Mouse (Mus musculus) hindbrain, embryonic 15.5 days (tissue): ENCODE measurements around the gene Rabepk. TPM values are rescaled to one million over a fixed set of nuclear protein-coding genes. Genes with fewer than 3 reads are reported as not detected.

Experiments used
- ATAC-seq: fragments of 200-750 bp; cut with Nextera tagmentation; 2 replicates; pipeline ENCODE4 v1.8.0; 2017; ENCODE audit warnings: low read depth, moderate number of reproducible peaks, moderate TSS enrichment; ENCODE audit not compliant: low FRiP score
- H3K27ac ChIP-seq: fragments of 300-500 bp; sonication (generic); replicated peaks from 2 replicates; pipeline ENCODE4 v1.5.1; 2015; ENCODE audit warnings: mild to moderate bottlenecking, inconsistent platforms
- H3K27me3 ChIP-seq: fragments of 300-500 bp; sonication (generic); 2 replicates; pipeline ENCODE4 v1.6.1; 2015; ENCODE audit warnings: control low read depth, inconsistent platforms
- H3K36me3 ChIP-seq: fragments of 300-500 bp; sonication (generic); 2 replicates; pipeline ENCODE4 v1.6.1; 2015; ENCODE audit warnings: control low read depth, inconsistent platforms
- H3K4me1 ChIP-seq: fragments of 300-500 bp; sonication (generic); replicated peaks from 2 replicates; pipeline ENCODE4 v1.6.1; 2015; ENCODE audit warnings: control low read depth, inconsistent platforms
- H3K4me2 ChIP-seq: fragments of 300-500 bp; sonication (generic); 2 replicates; pipeline ENCODE4 v1.6.1; 2015; ENCODE audit warnings: moderate library complexity, mild to moderate bottlenecking, inconsistent platforms
- H3K4me3 ChIP-seq: fragments of 300-500 bp; sonication (generic); 2 replicates; pipeline ENCODE4 v1.5.1; 2015; ENCODE audit warnings: mild to moderate bottlenecking, inconsistent platforms
- H3K9ac ChIP-seq: fragments of 300-500 bp; sonication (generic); 2 replicates; pipeline ENCODE4 v1.6.1; 2015; ENCODE audit warnings: inconsistent platforms
- H3K9me3 ChIP-seq: fragments of 300-500 bp; sonication (generic); 2 replicates; pipeline ENCODE4 v1.6.1; 2016; ENCODE audit warnings: control low read depth, inconsistent platforms
- WGBS: fragments of 180-500 bp; shearing (Covaris S2); methylation state at CpG from one replicate; pipeline ENCODE4 v1.1.7; 2015; 5-methylcytosine and 5-hydroxymethylcytosine counted together
- polyA plus RNA-seq: library from polyadenylated mRNA; unstranded; fragments of >200 nt; fragmentation: Nextera tagmentation; extraction: Ambion mirVana; gene quantifications from 2 replicates; pipeline ENCODE4 v1.2.1, GENCODE M21; 2015

The Rabepk gene
- polyA plus RNA-seq, 1 experiment from 2014 or later: 27.3 TPM

DNA sequence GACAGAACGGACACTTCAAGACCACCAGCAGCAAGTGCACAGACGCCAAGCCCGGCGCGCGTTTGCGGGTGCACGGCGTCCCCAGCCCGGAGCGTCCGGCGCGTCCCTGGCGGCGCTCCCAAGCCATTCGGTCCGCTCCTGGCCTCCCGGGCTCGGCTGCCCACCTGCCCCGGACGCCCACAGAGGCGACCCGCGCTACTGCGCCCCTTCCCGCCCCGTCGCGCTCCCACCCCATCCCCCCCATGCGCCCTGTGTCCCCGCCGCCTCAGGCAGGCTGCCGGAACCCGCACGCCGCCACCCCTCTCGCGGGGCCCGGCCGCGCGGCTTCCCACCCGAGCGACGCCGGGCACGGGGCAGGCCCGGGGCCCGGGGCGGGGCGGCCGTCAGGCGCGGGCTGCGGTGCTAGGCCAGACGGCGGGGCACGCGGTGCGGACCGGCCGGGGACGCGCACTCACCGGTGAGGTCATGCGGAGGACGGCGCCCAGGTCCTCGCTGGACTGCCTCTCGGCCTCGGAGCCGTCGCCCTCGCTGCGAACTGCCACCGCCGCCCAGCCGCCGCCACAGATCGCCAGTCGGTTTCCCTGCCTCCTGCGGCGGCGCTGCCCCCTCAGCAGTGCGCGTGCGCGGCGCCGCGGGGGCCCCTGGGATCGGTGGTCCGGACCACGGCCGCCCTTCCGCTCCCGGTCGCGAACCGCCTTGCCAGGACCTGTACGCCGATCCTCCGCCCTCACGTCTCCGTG is 45.7 kb downstream of the Rabepk start:
- no peaks in the 10 kb centered on the region for H3K27me3 ChIP-seq
- peak overlapping the region; percentile 98 for H3K9ac ChIP-seq
- H3K9me3 ChIP-seq: no peaks in the 10 kb centered on the region
- peak overlapping the region; percentile 96 for H3K27ac ChIP-seq
- peaks cover 31% of the 10 kb centered on the region for H3K4me1 ChIP-seq
- WGBS: under 1% methylated on average over 62 of the region's 106 CpGs
- peak; percentile 93 for ATAC-seq
- H3K36me3 ChIP-seq: no peaks in the 10 kb centered on the region
- H3K4me3 ChIP-seq: peak overlapping the region; percentile 97
- peak overlapping the region; percentile 70 for H3K4me2 ChIP-seq

DNA sequence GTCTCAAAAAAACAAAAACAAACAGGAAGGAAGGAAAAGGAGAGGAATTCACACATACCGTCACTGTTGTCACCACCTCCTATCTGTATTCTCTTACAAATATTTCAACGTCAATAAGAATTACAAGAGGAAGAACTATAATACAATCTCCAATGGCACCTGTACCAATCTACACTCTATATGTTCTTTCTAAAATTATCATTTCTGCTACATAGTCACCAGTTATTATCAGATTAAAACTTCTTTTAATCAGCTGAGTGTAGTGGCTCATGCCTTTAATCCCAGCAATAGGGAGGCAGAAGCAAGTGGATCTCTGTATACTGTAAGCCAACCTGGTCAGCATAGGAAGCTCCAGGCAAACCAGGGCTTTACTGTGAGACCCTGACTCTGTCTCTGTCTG is 49.5 kb downstream of the Rabepk start:
- Histone ChIP-seq H3K36me3 (no peaks in the 10 kb centered on the region), H3K9ac (no peak overlapping the region), H3K27me3 (no peaks in the 10 kb centered on the region), H3K4me2 (no peak overlapping the region), H3K27ac (no peak overlapping the region), H3K4me3 (no peak overlapping the region), H3K4me1 (peaks cover 29% of the 10 kb centered on the region), H3K9me3 (no peaks in the 10 kb centered on the region)
- WGBS: 87% methylated on average over 2 of the region's 2 CpGs
- no peak for ATAC-seq

DNA sequence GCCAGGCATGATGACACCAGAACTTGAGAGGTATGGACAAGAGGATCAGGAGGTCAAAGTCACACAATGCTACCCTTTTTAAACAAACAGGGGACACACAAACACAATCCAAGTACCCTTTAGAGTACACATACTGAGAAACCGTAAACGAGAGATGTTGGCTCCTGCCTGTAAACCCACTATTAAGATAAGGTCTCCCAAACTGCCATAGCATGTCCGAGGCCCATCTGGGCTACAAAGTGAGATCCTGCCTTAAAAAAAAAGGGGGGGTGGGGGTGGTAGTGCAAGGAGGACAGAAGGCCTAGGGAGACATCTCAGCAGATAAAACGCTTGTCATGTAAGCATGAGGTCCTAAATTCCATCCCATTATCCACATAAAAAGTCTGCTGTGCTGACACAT is 51.2 kb downstream of the Rabepk start:
- WGBS: 92% methylated on average over 4 of the region's 4 CpGs
- no peak for ATAC-seq

DNA sequence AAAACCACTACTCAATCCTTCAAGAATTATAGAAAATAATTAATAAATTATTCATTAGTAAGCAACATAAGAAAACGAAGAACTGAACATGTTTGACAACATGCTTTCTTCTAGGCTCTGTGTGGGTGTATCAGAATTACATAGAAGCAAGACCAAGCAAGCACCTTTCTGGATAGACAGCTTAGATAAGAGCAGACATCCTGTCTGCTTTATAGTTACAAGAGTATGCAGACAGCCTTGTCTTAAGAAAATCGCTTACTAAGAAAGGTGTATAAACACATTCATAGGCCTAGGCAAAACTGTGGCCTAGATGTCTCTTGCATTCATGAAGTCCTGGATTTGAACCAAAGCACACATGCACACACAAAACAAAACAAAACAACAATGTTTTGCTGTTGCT is 54.0 kb downstream of the Rabepk start:
- no peak overlapping the region for H3K27ac ChIP-seq
- no peaks in the 10 kb centered on the region for H3K27me3 ChIP-seq
- ATAC-seq: no peak
- no peak overlapping the region for H3K4me2 ChIP-seq
- WGBS: 95% methylated on average over 2 of the region's 2 CpGs
- H3K4me3 ChIP-seq: no peak overlapping the region
- peaks cover 3% of the 10 kb centered on the region; the same call in 1 of the 2 replicates for H3K4me1 ChIP-seq
- H3K9me3 ChIP-seq: no peaks in the 10 kb centered on the region
- H3K9ac ChIP-seq: no peak overlapping the region
- no peaks in the 10 kb centered on the region for H3K36me3 ChIP-seq

More for the DNA sequence above, 51.2 kb downstream of the Rabepk start:
- no peaks in the 10 kb centered on the region for H3K36me3 ChIP-seq
- H3K9ac ChIP-seq: no peak overlapping the region
- no peak overlapping the region for H3K4me3 ChIP-seq
- H3K27me3 ChIP-seq: no peaks in the 10 kb centered on the region
- no peak overlapping the region for H3K4me2 ChIP-seq
- peaks cover 24% of the 10 kb centered on the region for H3K4me1 ChIP-seq
- no peak overlapping the region for H3K27ac ChIP-seq
- H3K9me3 ChIP-seq: no peaks in the 10 kb centered on the region

DNA sequence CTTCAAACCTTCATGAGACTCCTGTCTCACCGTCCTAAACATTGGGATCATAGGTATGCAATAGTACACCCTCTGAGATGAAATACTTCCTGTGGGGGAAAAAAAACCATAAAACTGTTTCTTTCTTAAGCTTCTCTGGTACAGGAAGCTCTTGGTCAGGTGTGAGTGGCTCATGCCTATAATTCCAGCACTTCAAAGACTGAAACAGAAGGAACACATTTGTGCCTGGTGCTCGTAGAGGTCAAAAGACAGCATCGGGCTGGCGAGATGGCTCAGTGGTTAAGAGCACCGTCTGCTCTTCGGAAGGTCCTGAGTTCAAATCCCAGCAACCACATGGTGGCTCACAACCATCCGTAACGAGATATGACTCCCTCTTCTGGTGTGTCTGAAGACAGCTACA is 55.2 kb downstream of the Rabepk start:
- no peak overlapping the region for H3K4me2 ChIP-seq
- 98% methylated on average over 8 of the region's 8 CpGs for WGBS
- no peak overlapping the region for H3K4me3 ChIP-seq
- no peak for ATAC-seq
- no peaks in the 10 kb centered on the region for H3K27me3 ChIP-seq
- no peaks in the 10 kb centered on the region for H3K36me3 ChIP-seq
- 0 out of 2 replicates have a peak, but pooled peaks cover under 1% of the 10 kb centered on the region for H3K4me1 ChIP-seq
- no peak overlapping the region for H3K27ac ChIP-seq
- H3K9me3 ChIP-seq: no peaks in the 10 kb centered on the region
- no peak overlapping the region for H3K9ac ChIP-seq

DNA sequence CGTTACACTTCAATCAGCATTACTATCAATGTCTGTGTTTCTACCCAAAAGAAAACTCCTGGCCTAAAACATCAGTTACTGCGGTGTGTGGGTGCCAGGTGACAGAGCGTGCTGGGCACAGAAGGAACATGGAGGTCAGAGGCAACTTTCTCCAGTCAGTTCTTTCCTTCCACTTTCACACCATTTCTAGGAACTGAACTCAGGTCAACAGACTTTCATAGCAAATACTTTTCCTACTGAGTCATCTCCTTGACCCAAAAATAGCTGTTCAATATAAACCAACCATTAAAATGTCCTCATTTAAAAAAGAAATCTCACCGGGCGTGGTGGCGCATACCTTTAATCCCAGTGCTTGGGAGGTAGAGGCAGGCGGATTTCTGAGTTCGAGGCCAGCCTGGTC is 57.0 kb downstream of the Rabepk start:
- no peak overlapping the region for H3K27ac ChIP-seq
- H3K9ac ChIP-seq: no peak overlapping the region
- no peaks in the 10 kb centered on the region for H3K4me1 ChIP-seq
- no peaks in the 10 kb centered on the region for H3K27me3 ChIP-seq
- no peak for ATAC-seq
- no peak overlapping the region for H3K4me3 ChIP-seq
- no peak overlapping the region for H3K4me2 ChIP-seq
- H3K9me3 ChIP-seq: no peaks in the 10 kb centered on the region
- 96% methylated on average over 8 of the region's 8 CpGs for WGBS
- H3K36me3 ChIP-seq: no peaks in the 10 kb centered on the region

DNA sequence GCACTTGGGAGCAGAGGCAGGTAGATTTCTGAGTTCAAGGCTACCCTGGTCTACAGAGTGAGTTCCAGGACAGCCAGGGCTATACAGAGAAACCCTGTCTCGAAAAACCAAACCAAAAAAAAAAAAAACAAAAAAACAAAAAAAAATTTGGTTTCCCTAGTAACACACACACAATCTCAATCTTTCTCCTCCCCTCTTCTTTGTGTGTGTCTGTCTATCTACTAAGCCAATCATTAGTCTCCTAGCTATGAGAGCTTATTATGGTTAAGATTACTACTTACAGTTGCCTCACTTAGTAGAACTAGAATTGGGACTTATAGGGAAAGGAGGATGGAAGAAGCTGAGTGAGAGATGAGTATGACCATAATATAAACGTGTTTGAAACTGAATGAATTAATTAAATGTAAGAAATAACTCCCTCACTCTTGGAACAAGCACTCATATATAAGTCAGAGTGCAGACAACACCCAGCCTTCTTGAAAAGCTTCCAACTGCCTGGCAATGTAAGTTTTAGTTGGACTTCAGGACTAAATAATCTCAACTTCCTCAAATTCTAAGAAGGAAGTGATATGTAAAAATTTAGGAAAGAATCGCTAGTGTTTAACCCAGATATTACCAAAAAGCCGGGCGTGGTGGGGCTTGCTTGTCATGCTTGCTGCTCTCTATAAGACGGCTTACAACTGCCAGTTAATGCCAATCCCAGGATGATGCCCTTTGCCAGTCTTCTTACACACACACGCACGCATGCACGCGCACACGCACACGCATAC is 58.1 kb downstream of the Rabepk start:
- H3K27ac ChIP-seq: no peak overlapping the region
- ATAC-seq: no peak
- no peaks in the 10 kb centered on the region for H3K36me3 ChIP-seq
- 92% methylated on average over 12 of the region's 12 CpGs for WGBS
- H3K9me3 ChIP-seq: no peaks in the 10 kb centered on the region
- H3K4me2 ChIP-seq: no peak overlapping the region
- no peak overlapping the region for H3K9ac ChIP-seq
- H3K4me3 ChIP-seq: no peak overlapping the region
- no peaks in the 10 kb centered on the region for H3K27me3 ChIP-seq
- no peaks in the 10 kb centered on the region for H3K4me1 ChIP-seq

DNA sequence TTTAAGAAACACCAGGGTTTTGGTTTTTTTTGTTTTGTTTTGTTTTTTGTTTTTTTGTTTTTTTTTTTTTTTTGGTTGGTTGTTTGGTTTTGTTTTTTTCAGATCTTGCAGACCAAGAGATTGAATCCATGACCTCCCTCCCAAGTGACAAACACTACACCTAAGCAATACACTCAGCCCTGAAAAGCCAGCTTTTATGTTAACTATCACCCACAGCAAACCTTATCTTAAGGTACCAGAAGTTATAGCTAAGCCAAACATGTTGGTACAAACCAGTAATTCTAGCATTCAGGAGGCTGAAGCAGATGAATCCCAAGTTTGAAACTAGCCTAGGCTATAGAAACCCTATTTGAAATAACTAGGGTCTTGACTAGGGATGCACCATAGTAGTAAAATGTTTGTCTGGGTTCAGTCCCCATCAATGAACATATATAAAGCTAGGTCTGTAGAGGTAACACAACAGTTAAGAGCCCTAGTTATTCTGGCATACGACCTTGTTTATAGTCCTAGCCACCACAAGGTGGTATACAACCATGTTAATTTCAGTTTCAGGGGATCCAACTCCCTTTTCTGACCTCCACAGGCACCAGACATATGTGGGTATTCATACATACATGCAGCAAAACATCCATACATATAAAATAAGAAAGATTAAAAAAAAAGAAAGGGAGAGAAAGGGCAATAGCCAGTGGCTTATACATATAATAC is 59.9 kb downstream of the Rabepk start:
- Histone ChIP-seq H3K4me2 (no peak overlapping the region), H3K27ac (no peak overlapping the region), H3K27me3 (no peaks in the 10 kb centered on the region), H3K9ac (no peak overlapping the region), H3K4me1 (no peaks in the 10 kb centered on the region), H3K9me3 (no peaks in the 10 kb centered on the region), H3K36me3 (no peaks in the 10 kb centered on the region), H3K4me3 (no peak overlapping the region)
- 89% methylated on average over 1 of the region's 1 CpGs for WGBS
- ATAC-seq: no peak

DNA sequence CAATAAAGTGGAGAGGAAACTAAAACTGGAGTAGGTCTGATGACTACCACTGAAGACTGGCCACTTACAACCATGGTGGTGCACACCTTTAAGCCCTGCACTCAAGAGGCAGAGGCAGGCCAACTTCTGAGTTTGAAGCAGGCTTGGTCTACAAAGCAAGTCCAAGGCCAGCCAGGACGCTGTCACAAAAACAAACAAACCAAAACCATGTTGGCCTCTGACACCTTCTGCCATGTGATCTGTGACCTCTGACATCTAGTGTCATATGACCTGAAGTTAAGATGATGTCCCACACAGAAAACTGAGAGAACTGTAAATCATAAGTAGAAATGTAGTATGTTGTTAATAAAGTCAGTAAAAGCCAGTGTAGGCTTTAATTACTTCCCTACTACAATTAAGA is 61.8 kb downstream of the Rabepk start:
- H3K4me2 ChIP-seq: no peak overlapping the region
- H3K9ac ChIP-seq: no peak overlapping the region
- H3K9me3 ChIP-seq: no peaks in the 10 kb centered on the region
- ATAC-seq: no peak
- H3K27ac ChIP-seq: no peak overlapping the region
- 80% methylated on average over 1 of the region's 1 CpGs for WGBS
- no peak overlapping the region for H3K4me3 ChIP-seq
- no peaks in the 10 kb centered on the region for H3K4me1 ChIP-seq
- no peaks in the 10 kb centered on the region for H3K36me3 ChIP-seq
- no peaks in the 10 kb centered on the region for H3K27me3 ChIP-seq

DNA sequence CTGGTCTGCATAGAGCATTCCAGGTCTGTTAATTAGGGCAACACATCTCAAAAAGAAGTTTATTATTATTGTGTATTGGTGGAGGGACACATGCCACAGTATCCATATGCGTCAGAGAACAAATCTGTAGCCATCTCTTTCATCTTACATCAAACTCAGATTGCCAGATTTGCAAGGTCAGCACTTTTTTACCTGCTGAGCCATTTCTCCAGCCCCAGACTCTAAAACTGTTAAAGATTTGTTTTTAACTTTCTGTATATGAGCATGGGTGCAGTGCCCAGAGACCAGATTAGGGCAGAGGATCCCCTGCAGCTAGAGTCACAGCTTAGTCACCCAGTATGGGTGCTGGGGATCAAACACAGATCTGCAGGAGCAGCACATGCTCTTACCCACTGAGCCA is 63.1 kb downstream of the Rabepk start:
- H3K36me3 ChIP-seq: no peaks in the 10 kb centered on the region
- no peak overlapping the region for H3K27ac ChIP-seq
- 83% methylated on average over 1 of the region's 1 CpGs for WGBS
- no peaks in the 10 kb centered on the region for H3K27me3 ChIP-seq
- ATAC-seq: no peak
- H3K9ac ChIP-seq: no peak overlapping the region
- H3K9me3 ChIP-seq: no peaks in the 10 kb centered on the region
- no peaks in the 10 kb centered on the region for H3K4me1 ChIP-seq
- H3K4me3 ChIP-seq: no peak overlapping the region
- H3K4me2 ChIP-seq: no peak overlapping the region
